Mouse (Mus musculus): ENCODE data around the gene Akap7.

DNA sequence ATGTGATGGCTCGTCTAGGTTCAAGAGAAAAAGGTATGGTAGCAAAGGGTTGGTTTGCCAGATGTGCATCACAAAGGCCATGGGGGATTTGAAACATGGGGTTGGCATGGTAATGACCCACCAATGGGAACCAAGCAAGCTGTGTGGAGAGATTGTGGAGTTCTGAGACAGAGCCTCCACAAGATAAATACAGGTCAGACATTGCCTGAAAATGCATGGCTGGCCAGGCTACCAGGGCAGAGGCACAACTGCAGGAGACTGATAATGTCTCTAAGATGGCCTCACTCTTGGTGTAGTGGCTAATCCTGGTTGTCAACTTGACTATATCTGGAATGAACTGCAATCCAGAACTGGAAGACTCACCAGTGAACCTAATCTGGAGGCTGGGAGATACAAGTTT, 174.1 kb downstream of the Akap7 start:
- TF ChIP-seq GATA1 (IDR thresholded peaks at IDR 0.05; ENCODE audit: low read length), result no peak
- TF ChIP-seq TAL1 (IDR thresholded peaks at IDR 0.05; ENCODE audit: low read length), result no peak; the same call in 2 of the 3 replicates

Data from erythroblast, embryonic 14.5 days (primary cell).